Mouse (Mus musculus) right cerebral cortex, postnatal 10 days (tissue): ENCODE measurements around the gene Fancd2.

Experiments used
- DNase-seq, 2 experiments: peaks; one replicate each; pipeline ENCODE4 v3.0.0; 2021; ENCODE audit warnings: low spot score in 2 of 2

Fancd2 gene

GRCm38 (mm10) chr6:113609293-113609692 lies 77.8 kb downstream of the Fancd2 start:
- DNase-seq, result no peak

- DNase-seq, result peak in 1 of 2 experiments; percentile 36
These were observed 80.9 kb downstream of the Fancd2 start for GRCm38 (mm10) chr6:113612258-113612969.

- no peak for DNase-seq
These were observed 82.7 kb downstream of the Fancd2 start for GRCm38 (mm10) chr6:113614152-113614551.

- DNase-seq, result no peak
These were observed 83.5 kb downstream of the Fancd2 start for GRCm38 (mm10) chr6:113614997-113615396.

- no peak for DNase-seq
These were observed 84.0 kb downstream of the Fancd2 start for GRCm38 (mm10) chr6:113615489-113615888.

- DNase-seq, result no peak
These were observed 91.9 kb downstream of the Fancd2 start for GRCm38 (mm10) chr6:113623386-113623785.

- DNase-seq, result peak; percentile 91 to 92
These were observed 92.7 kb downstream of the Fancd2 start, which contains the start of gene Vhl for GRCm38 (mm10) chr6:113623941-113624751. Gene Vhl, plus strand, starts transcription at chr6:113623959.

GRCm38 (mm10) chr6:113624989-113625770 lies 93.7 kb downstream of the Fancd2 start:
- peak; percentile 56 to 63 for DNase-seq

GRCm38 (mm10) chr6:113630322-113630721 lies 98.8 kb downstream of the Fancd2 start:
- peak; percentile 61 to 70 for DNase-seq

- no peak for DNase-seq
These were observed 101.4 kb downstream of the Fancd2 start for GRCm38 (mm10) chr6:113632863-113633262.

GRCm38 (mm10) chr6:113638302-113639040 lies 107.0 kb downstream of the Fancd2 start, which contains the start of gene Irak2:
Gene Irak2, plus strand, starts transcription at chr6:113638467.
- peak; percentile 93 to 95 for DNase-seq

- DNase-seq, result no peak
These were observed 107.7 kb downstream of the Fancd2 start for GRCm38 (mm10) chr6:113639201-113639600.

- no peak for DNase-seq
These were observed 111.1 kb downstream of the Fancd2 start for GRCm38 (mm10) chr6:113642605-113643004.

- no peak for DNase-seq
These were observed 111.5 kb downstream of the Fancd2 start for GRCm38 (mm10) chr6:113643021-113643420.

GRCm38 (mm10) chr6:113643967-113644366 lies 112.5 kb downstream of the Fancd2 start:
- DNase-seq, result no peak

GRCm38 (mm10) chr6:113644808-113645207 lies 113.3 kb downstream of the Fancd2 start:
- DNase-seq, result peak; percentile 53 to 66
